Mouse (Mus musculus) layer of hippocampus, adult 8-10 months (tissue): ENCODE measurements around the gene Zfp871. TPM values are rescaled to one million over a fixed set of nuclear protein-coding genes. Genes with fewer than 3 reads are reported as not detected.
"Not testable (repeated sequence)": the region's sequence is repeated elsewhere in the genome, so short reads cannot be mapped to it uniquely, and the experiment has no call there.

Experiments used
- DNase-seq, 2 experiments: peaks; one replicate each; pipeline ENCODE4 v3.0.0; 2022; ENCODE audit warnings: low spot score in 2 of 2
- total RNA-seq, 4 experiments: library from RNA; stranded (reverse); gene quantifications; 2 replicates each; pipeline ENCODE4 v1.2.4; 2022

Zfp871 gene
- total RNA-seq, 4 experiments from 2014 or later: 75.3 to 108 (median 92.2) TPM

- no peak for DNase-seq
These were observed 47.0 kb downstream of the Zfp871 start for GRCm38 (mm10) chr17:32741057-32741456.

GRCm38 (mm10) chr17:32738406-32738805, 49.7 kb downstream of the Zfp871 start:
- DNase-seq: no peak

DNA sequence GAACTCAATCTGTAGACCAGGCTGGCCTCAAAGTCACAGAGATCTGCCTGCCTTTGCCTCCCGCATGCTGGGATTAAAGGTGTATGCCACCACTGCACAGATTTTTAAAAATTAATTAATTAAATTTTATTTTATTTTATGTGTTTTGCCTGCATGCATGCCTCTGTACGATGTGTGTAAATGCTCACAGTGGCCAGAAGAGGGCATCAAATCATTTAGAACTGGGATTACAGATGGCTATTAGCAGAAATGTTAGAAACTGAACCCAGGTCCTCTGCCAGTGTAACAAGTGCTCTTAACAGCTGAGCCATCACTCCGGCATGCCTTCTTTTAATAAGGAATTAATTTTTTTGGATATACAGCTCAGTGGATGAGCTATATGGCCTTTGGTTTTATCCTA, 59.1 kb downstream of the Zfp871 start:
- no peak for DNase-seq

DNA sequence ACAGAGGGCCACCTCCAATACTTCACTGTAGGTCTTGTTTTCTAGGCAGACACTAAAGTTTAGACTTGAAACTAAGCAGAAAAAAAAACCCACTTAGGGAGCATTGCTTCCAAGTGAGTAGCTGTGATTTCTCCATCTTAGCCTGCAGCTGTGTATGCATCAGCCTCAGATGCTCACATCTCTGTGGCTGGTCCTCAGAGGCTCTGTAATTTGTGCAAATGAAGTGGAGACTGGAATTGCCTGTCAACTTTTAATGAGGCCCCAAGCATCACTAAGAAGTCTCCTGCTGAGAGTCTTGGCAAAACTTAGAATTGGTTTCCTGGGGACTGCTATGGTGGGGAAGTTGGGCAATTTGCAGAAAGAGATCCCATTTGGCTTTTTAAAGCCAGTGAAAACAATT, 61.7 kb downstream of the Zfp871 start:
- DNase-seq: not testable (repeated sequence)

DNA sequence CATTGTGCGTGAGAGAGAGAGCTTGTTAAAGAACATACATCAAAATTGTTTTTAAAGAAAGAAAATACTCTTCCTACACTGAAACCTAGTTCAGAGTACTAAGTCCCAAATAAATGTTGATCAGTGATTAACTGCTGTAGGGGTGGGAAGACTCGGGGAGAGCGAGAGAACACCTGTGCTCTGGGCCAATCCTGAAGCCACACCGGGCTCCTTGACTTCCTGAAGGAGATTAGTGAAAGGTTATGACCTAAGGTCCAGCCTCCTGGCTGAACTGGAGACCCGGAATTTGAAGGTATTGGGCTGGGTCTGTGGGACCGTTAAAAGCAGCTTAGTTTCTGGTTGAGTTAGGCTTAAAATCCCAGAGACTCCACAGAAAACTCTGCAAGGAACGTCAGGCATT, 65.3 kb downstream of the Zfp871 start:
- no peak for DNase-seq

DNA sequence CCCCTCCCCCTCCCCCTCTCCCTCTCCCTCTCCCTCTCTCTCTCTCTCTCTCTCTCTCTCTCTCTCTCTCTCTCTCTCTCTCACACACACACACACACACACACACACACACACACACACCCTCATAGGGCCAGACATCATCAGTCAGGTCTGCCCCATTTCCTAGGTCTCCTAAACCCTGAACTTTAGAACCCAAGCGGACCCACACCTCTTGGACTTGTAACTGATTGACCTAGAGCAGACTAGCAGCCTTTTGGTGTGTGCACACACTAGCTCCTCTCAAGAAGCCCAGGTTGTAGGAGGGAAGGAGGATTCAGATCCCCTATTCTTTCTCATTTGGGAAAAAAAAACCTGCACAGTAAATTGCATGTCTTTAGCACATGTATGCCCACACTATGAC, 65.9 kb downstream of the Zfp871 start:
- DNase-seq: not testable (repeated sequence)

Other genes starting within 250 kb of the Zfp871 start
- not detected for gene Cyp4f37, start 167.0 kb downstream of the Zfp871 start, total RNA-seq
- gene Cyp4f40, start 129.4 kb downstream of the Zfp871 start, total RNA-seq: not detected
- 10 to 100 TPM; 16.5 to 19.8 (median 18.2) TPM for gene Cyp4f15, start 102.7 kb downstream of the Zfp871 start, total RNA-seq
- 1 to 10 TPM; 3.7 to 7.8 (median 6.8) TPM for gene Zfp811, start 21.6 kb upstream of the Zfp871 start, total RNA-seq
- 10 to 100 TPM; 27.5 to 36.6 (median 30.4) TPM for gene Zfp799, start 42.0 kb upstream of the Zfp871 start, total RNA-seq
- 10 to 100 TPM in 3 of 4 experiments, 1 to 10 TPM in 1; 7.9 to 12.4 (median 11.4) TPM for gene Zfp870, start 103.4 kb upstream of the Zfp871 start, total RNA-seq
- 1 to 10 TPM; 5.2 to 8.0 (median 6.4) TPM for gene Cyp4f14, start 129.1 kb upstream of the Zfp871 start, total RNA-seq
- 10 to 100 TPM; 29.2 to 42.1 (median 33.4) TPM for gene Cyp4f13, start 159.1 kb upstream of the Zfp871 start, total RNA-seq
- gene Zfp472, start 177.5 kb upstream of the Zfp871 start, total RNA-seq: 1 to 10 TPM; 4.6 to 6.2 (median 5.2) TPM
- gene Zfp952, start 204.8 kb upstream of the Zfp871 start, total RNA-seq: 10 to 100 TPM; 16.1 to 19.9 (median 18.1) TPM
- gene Zfp763, start 245.1 kb upstream of the Zfp871 start, total RNA-seq: 10 to 100 TPM; 17.6 to 24.6 (median 18.5) TPM